Comparison of ENCODE assay signal across 8 mouse cellular contexts in the genomic region with DNA sequence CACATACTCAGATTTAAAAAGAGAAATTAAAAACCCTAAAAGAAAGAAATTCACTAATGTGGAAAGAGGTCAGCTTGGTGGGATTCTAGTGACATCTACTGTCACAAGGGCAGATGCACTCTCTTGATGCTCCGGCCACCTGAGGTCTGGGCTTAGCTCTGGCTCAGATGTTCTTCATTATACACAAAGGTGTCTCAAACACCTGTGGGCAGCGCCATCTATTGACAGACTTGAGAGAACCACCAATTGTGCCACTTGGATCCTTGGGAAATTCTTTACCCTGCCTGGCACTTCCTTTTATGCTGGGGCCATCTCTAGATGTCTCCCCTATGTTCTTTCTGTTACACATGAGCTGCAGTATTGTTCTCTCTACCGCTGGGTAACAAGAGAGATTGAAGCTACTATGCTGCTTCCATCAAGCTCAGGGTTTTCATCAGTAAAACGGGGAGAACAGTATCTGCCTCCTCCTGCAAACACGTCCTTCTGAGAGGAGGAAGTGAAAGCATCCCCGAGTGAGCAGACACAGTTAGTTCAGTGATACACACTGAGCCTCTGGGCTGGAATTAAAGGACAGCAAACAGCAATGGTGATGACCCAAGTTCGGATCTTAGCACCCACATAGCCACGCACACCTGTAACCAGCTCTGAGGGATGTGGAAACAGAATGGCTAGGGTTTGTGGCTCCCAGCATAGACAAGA. TPM values are rescaled to one million over a fixed set of nuclear protein-coding genes. Genes with fewer than 3 reads are reported as not detected.
DNase-seq lines count a peak whose midpoint lies in the region; ATAC-seq lines count a peak whose summit lies in the region.

No protein-coding gene starts in this region.

- no peaks in the 10 kb centered on the region for H3K27me3 ChIP-seq in liver, embryonic 12.5 days (replicated peaks)

- no peaks in the 10 kb centered on the region for H3K36me3 ChIP-seq in liver, embryonic 12.5 days

- H3K27ac ChIP-seq in liver, embryonic 12.5 days = no peak overlapping the region

- peak; percentile 6 for DNase-seq in adrenal gland, postnatal 10 days
- no peak for DNase-seq in adrenal gland, adult 2 months
- peak; percentile 10 for DNase-seq in liver
- DNase-seq in embryo, embryonic 11 days = peak; percentile 27
- DNase-seq in lung, postnatal 25 days (ENCODE audit: low spot score) = peak; percentile 26
- no peak for DNase-seq in gastrocnemius, adult 18-20 months (ENCODE audit: low spot score)
- DNase-seq in yolk sac, embryonic 10.5 days (ENCODE audit: low spot score) = no peak

- no peaks in the 10 kb centered on the region for H3K9me3 ChIP-seq in liver, embryonic 12.5 days (replicated peaks)

- H3K4me3 ChIP-seq in liver, embryonic 12.5 days = no peak overlapping the region

- no peak overlapping the region for H3K9ac ChIP-seq in liver, embryonic 12.5 days

- no peaks in the 10 kb centered on the region for H3K4me1 ChIP-seq in liver, embryonic 12.5 days

- no peak for ATAC-seq in liver, embryonic 12.5 days

- H3K4me2 ChIP-seq in liver, embryonic 12.5 days = no peak overlapping the region

- 44% methylated on average over 8 of the region's 8 CpGs for WGBS in liver, embryonic 12.5 days (ENCODE audit: insufficient replicate concordance)

RNA-seq across cellular contexts. Expression of gene Aldh1l2, which starts 24.8 kb away (rescaled TPM):
- total RNA-seq in adrenal gland, postnatal 10 days (2021) = 1 to 10 TPM; 1.5 to 2.5 TPM
- 1 to 10 TPM in 1 of 2 experiments, under 1 TPM in 1; 0.48 to 1.5 TPM for total RNA-seq in adrenal gland, adult 2 months (2021)
- polyA plus RNA-seq in adrenal gland, adult 2 months (2012; rRNA removed) = 0.13 and 0.17 TPM in 2 replicates
- polyA plus RNA-seq in liver, embryonic 12.5 days (2016; fragmentation: Nextera tagmentation; extraction: Ambion mirVana) = 0.17 and 0.25 TPM in 2 replicates
- total RNA-seq in gastrocnemius, adult 18-20 months (2021) = 1 to 10 TPM; 2.8 to 4.2 TPM

RNA-seq across cellular contexts. Expression of gene Washc4, which starts 34.4 kb away (rescaled TPM):
- 10 to 100 TPM; 18.0 to 20.8 TPM for total RNA-seq in adrenal gland, postnatal 10 days (2021)
- total RNA-seq in adrenal gland, adult 2 months (2021) = 10 to 100 TPM; 24.5 to 29.8 TPM
- polyA plus RNA-seq in adrenal gland, adult 2 months (2012; rRNA removed) = 0.56 and 0.59 TPM in 2 replicates
- 14.3 and 14.8 TPM in 2 replicates for polyA plus RNA-seq in liver, embryonic 12.5 days (2016; fragmentation: Nextera tagmentation; extraction: Ambion mirVana)
- 1 to 10 TPM; 8.7 to 9.0 TPM for total RNA-seq in gastrocnemius, adult 18-20 months (2021)

Comparison
In these comparisons a context has a peak if more than half of its experiments do, and no peak if none do; other contexts are left out.
1. DNase-seq: peak in adrenal gland, postnatal 10 days (single experiment), liver (single experiment), embryo, embryonic 11 days (single experiment) and lung, postnatal 25 days (single experiment); none in adrenal gland, adult 2 months (single experiment), gastrocnemius, adult 18-20 months (single experiment) and yolk sac, embryonic 10.5 days (single experiment).